Mouse (Mus musculus) ES-CJ7 (cell line): ENCODE measurements at regions not wholly inside any gene's neighbourhood (a gene's known extent, or its start where the extent isn't known, plus 50 kb on each side); places are given as distances from the start of the nearest gene placed in this dataset.

ENCODE experiments used
- DNase-seq: peaks from one replicate; pipeline ENCODE4 v3.0.0; 2011; ENCODE audit warnings: low read depth, low spot score

- peak; percentile 44 for DNase-seq
Observed at GRCm38 (mm10) chr14:102469326-102469725, 513.1 kb downstream of the Kctd12 start.

GRCm38 (mm10) chr14:102461001-102461400 is 521.4 kb downstream of the Kctd12 start:
- DNase-seq = no peak

GRCm38 (mm10) chr14:102439738-102440137 is 542.7 kb downstream of the Kctd12 start:
- DNase-seq = no peak

GRCm38 (mm10) chr14:102403397-102404115 is 578.9 kb downstream of the Kctd12 start:
- no peak for DNase-seq

- DNase-seq = no peak
Observed at GRCm38 (mm10) chr14:102402061-102402689, 580.3 kb downstream of the Kctd12 start.

- DNase-seq = no peak
Observed at GRCm38 (mm10) chr14:102396036-102396734, 586.3 kb downstream of the Kctd12 start.

GRCm38 (mm10) chr14:102392351-102392750 is 590.1 kb downstream of the Kctd12 start:
- no peak for DNase-seq

GRCm38 (mm10) chr14:102372994-102373567 is 609.4 kb downstream of the Kctd12 start:
- no peak for DNase-seq

- no peak for DNase-seq
Observed at GRCm38 (mm10) chr14:102361589-102361988, 620.8 kb downstream of the Kctd12 start.

GRCm38 (mm10) chr14:102329409-102329808 is 599.7 kb downstream of the Lmo7 start:
- peak; percentile 8 for DNase-seq

GRCm38 (mm10) chr14:102306332-102306731 is 576.6 kb downstream of the Lmo7 start:
- no peak for DNase-seq

- no peak for DNase-seq
Observed at GRCm38 (mm10) chr14:102302826-102303225, 573.1 kb downstream of the Lmo7 start.

GRCm38 (mm10) chr14:102300251-102300650 is 570.5 kb downstream of the Lmo7 start:
- no peak for DNase-seq

GRCm38 (mm10) chr14:102291361-102291760 is 561.6 kb downstream of the Lmo7 start:
- DNase-seq = no peak

- no peak for DNase-seq
Observed at GRCm38 (mm10) chr14:102250076-102250475, 520.3 kb downstream of the Lmo7 start.

GRCm38 (mm10) chr14:102248581-102248980 is 518.8 kb downstream of the Lmo7 start:
- no peak for DNase-seq

GRCm38 (mm10) chr14:102248023-102248422 is 518.3 kb downstream of the Lmo7 start:
- DNase-seq = no peak

- DNase-seq = no peak
Observed at GRCm38 (mm10) chr14:102243806-102244536, 514.2 kb downstream of the Lmo7 start.

GRCm38 (mm10) chr14:102216581-102217368 is 487.0 kb downstream of the Lmo7 start:
- DNase-seq = no peak

- no peak for DNase-seq
Observed at GRCm38 (mm10) chr14:102215267-102215964, 485.7 kb downstream of the Lmo7 start.
